Mouse (Mus musculus): ENCODE measurements around the gene Gale. TPM values are rescaled to one million over a fixed set of nuclear protein-coding genes. Genes with fewer than 3 reads are reported as not detected.
"Not testable (repeated sequence)": the region's sequence is repeated elsewhere in the genome, so short reads cannot be mapped to it uniquely, and the experiment has no call there.

The Gale gene
- total RNA-seq (2021): 10 to 100 TPM; 26.9 to 29.0 TPM
- long read RNA-seq, experiment 1, transcript Gale-202 (11 exons, 1,430 nt): major isoform, 14 of 30 reads
- long read RNA-seq, experiment 1, partial matches to known transcripts: 4 of 30 reads
- long read RNA-seq, experiment 1, other reads (novel, unspliced or antisense): 12 of 30 reads
- long read RNA-seq, experiment 2, transcript Gale-202 (11 exons, 1,430 nt): major isoform, 19 of 37 reads
- long read RNA-seq, experiment 2, partial matches to known transcripts: 10 of 37 reads
- long read RNA-seq, experiment 2, other reads (novel, unspliced or antisense): 8 of 37 reads

- peak; percentile 88 to 94 for DNase-seq (ENCODE audit: low spot score in 2 of 2)
Measured at GRCm38 (mm10) chr4:135963457-135964193, at the start of gene Gale. Gale (plus strand) TSS chr4:135963727.

GRCm38 (mm10) chr4:135918635-135919279 lies 44.8 kb upstream of the Gale start:
- DNase-seq (ENCODE audit: low spot score in 2 of 2): no peak

- no peak for DNase-seq (ENCODE audit: low spot score in 2 of 2)
Measured at GRCm38 (mm10) chr4:135919280-135919639, 44.3 kb upstream of the Gale start.

- DNase-seq (ENCODE audit: low spot score in 2 of 2): peak; percentile 96 to 97
Measured at GRCm38 (mm10) chr4:135920304-135921241, 43.0 kb upstream of the Gale start, which contains the start of gene Fuca1. Fuca1 (plus strand) TSS chr4:135920735.

- DNase-seq (ENCODE audit: low spot score in 2 of 2): peak in 1 of 2 experiments; percentile 25
Measured at GRCm38 (mm10) chr4:135921257-135922120, 42.0 kb upstream of the Gale start.

- no peak for DNase-seq (ENCODE audit: low spot score in 2 of 2)
Measured at GRCm38 (mm10) chr4:135922190-135922589, 41.3 kb upstream of the Gale start.

- no peak for DNase-seq (ENCODE audit: low spot score in 2 of 2)
Measured at GRCm38 (mm10) chr4:135924418-135924817, 39.1 kb upstream of the Gale start.

GRCm38 (mm10) chr4:135925341-135925740 lies 38.2 kb upstream of the Gale start:
- no peak for DNase-seq (ENCODE audit: low spot score in 2 of 2)

- DNase-seq (ENCODE audit: low spot score in 2 of 2): no peak
Measured at GRCm38 (mm10) chr4:135926195-135926808, 37.2 kb upstream of the Gale start.

GRCm38 (mm10) chr4:135926861-135927260 lies 36.7 kb upstream of the Gale start:
- DNase-seq (ENCODE audit: low spot score in 2 of 2): no peak

GRCm38 (mm10) chr4:135928376-135928775 lies 35.2 kb upstream of the Gale start:
- no peak for DNase-seq (ENCODE audit: low spot score in 2 of 2)

GRCm38 (mm10) chr4:135929405-135929804 lies 34.1 kb upstream of the Gale start:
- DNase-seq (ENCODE audit: low spot score in 2 of 2): no peak

GRCm38 (mm10) chr4:135929828-135930227 lies 33.7 kb upstream of the Gale start:
- no peak for DNase-seq (ENCODE audit: low spot score in 2 of 2)

- DNase-seq (ENCODE audit: low spot score in 2 of 2): no peak
Measured at GRCm38 (mm10) chr4:135930239-135930638, 33.3 kb upstream of the Gale start.

- no peak for DNase-seq (ENCODE audit: low spot score in 2 of 2)
Measured at GRCm38 (mm10) chr4:135931832-135932231, 31.7 kb upstream of the Gale start.

- no peak for DNase-seq (ENCODE audit: low spot score in 2 of 2)
Measured at GRCm38 (mm10) chr4:135934708-135935500, 28.6 kb upstream of the Gale start.

GRCm38 (mm10) chr4:135935502-135935901 lies 28.0 kb upstream of the Gale start:
- DNase-seq (ENCODE audit: low spot score in 2 of 2): no peak

GRCm38 (mm10) chr4:135938858-135939257 lies 24.7 kb upstream of the Gale start:
- no peak for DNase-seq (ENCODE audit: low spot score in 2 of 2)

GRCm38 (mm10) chr4:135941026-135941425 lies 22.5 kb upstream of the Gale start:
- not testable (repeated sequence) for DNase-seq (ENCODE audit: low spot score in 2 of 2)

All from layer of hippocampus, postnatal 14 days (tissue).